Mouse (Mus musculus): Measurements from ENCODE around the gene Tbpl1. TPM values are rescaled to one million over a fixed set of nuclear protein-coding genes. Genes with fewer than 3 reads are reported as not detected.

Gene Tbpl1
- total RNA-seq (2021) = 10 to 100 TPM; 63.9 to 66.5 TPM
- long read RNA-seq, transcript Tbpl1-202 (7 exons, 2,873 nt) = major isoform, 85 of 93 reads
- long read RNA-seq, partial matches to known transcripts = 0 of 93 reads
- long read RNA-seq, other reads (novel, unspliced or antisense) = 8 of 93 reads

GRCm38 (mm10) chr10:22731272-22732093, at the start of gene Tbpl1:
Tbpl1 (minus strand) TSS chr10:22731938.
- DNase-seq (ENCODE audit: low spot score in 2 of 2) = peak; percentile 94 to 98

GRCm38 (mm10) chr10:22781466-22781865, 49.7 kb upstream of the Tbpl1 start:
- no peak for DNase-seq (ENCODE audit: low spot score in 2 of 2)

GRCm38 (mm10) chr10:22777939-22778338, 46.2 kb upstream of the Tbpl1 start:
- no peak for DNase-seq (ENCODE audit: low spot score in 2 of 2)

GRCm38 (mm10) chr10:22776007-22776698, 44.4 kb upstream of the Tbpl1 start:
- peak; percentile 16 to 75 for DNase-seq (ENCODE audit: low spot score in 2 of 2)

- DNase-seq (ENCODE audit: low spot score in 2 of 2) = no peak
Observed at GRCm38 (mm10) chr10:22775456-22775855, 43.7 kb upstream of the Tbpl1 start.

- no peak for DNase-seq (ENCODE audit: low spot score in 2 of 2)
Observed at GRCm38 (mm10) chr10:22774626-22775025, 42.9 kb upstream of the Tbpl1 start.

- no peak for DNase-seq (ENCODE audit: low spot score in 2 of 2)
Observed at GRCm38 (mm10) chr10:22754240-22754639, 22.5 kb upstream of the Tbpl1 start.

GRCm38 (mm10) chr10:22751175-22751682, 19.5 kb upstream of the Tbpl1 start:
- no peak for DNase-seq (ENCODE audit: low spot score in 2 of 2)

GRCm38 (mm10) chr10:22746334-22747322, 14.9 kb upstream of the Tbpl1 start:
- peak; percentile 77 to 91 for DNase-seq (ENCODE audit: low spot score in 2 of 2)

- no peak for DNase-seq (ENCODE audit: low spot score in 2 of 2)
Observed at GRCm38 (mm10) chr10:22745922-22746321, 14.2 kb upstream of the Tbpl1 start.

GRCm38 (mm10) chr10:22732181-22732580, 443 bp upstream of the Tbpl1 start:
- DNase-seq (ENCODE audit: low spot score in 2 of 2) = no peak

- no peak for DNase-seq (ENCODE audit: low spot score in 2 of 2)
Observed at GRCm38 (mm10) chr10:22730992-22731271, 806 bp downstream of the Tbpl1 start.

- peak in 1 of 2 experiments; percentile 44 for DNase-seq (ENCODE audit: low spot score in 2 of 2)
Observed at GRCm38 (mm10) chr10:22730266-22730991, 1.3 kb downstream of the Tbpl1 start.

- no peak for DNase-seq (ENCODE audit: low spot score in 2 of 2)
Observed at GRCm38 (mm10) chr10:22728257-22728656, 3.5 kb downstream of the Tbpl1 start.

GRCm38 (mm10) chr10:22726295-22726694, 5.4 kb downstream of the Tbpl1 start:
- DNase-seq (ENCODE audit: low spot score in 2 of 2) = peak in 1 of 2 experiments; percentile 41

GRCm38 (mm10) chr10:22725166-22725565, 6.6 kb downstream of the Tbpl1 start:
- DNase-seq (ENCODE audit: low spot score in 2 of 2) = no peak

GRCm38 (mm10) chr10:22720781-22721529, 10.8 kb downstream of the Tbpl1 start:
- DNase-seq (ENCODE audit: low spot score in 2 of 2) = no peak

- no peak for DNase-seq (ENCODE audit: low spot score in 2 of 2)
Observed at GRCm38 (mm10) chr10:22718475-22718874, 13.3 kb downstream of the Tbpl1 start.

GRCm38 (mm10) chr10:22714520-22714919, 17.2 kb downstream of the Tbpl1 start:
- DNase-seq (ENCODE audit: low spot score in 2 of 2) = peak in 1 of 2 experiments; percentile 72

Measured in layer of hippocampus, adult 18-20 months (tissue).